Comparison of ENCODE assay signal across 22 mouse cellular contexts in the genomic region with DNA sequence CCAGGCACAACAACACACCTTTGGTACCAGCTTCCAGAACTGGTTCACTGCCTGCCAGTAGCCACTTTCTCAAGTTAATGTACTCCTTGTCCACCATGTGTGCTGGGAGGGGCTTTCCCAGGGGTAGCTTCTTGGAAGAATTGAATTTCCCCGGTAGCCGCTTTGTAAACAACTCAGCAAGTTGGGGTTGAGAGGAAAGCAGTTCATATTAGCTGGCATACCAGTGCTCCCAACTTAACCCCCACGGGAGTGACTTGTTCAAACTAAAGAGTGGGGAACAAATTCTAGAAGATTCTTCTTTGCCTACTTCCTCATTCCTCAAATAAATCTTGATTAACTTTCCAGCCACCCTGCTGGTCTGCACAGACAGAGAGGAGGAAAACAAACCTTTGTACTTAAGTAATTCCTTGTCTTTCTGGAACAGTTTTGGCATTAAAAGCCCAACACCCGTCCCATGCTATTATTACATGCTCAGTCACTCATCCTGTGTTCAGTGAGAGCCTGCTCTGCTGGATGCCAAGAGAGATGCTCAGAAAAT. TPM values are rescaled to one million over a fixed set of nuclear protein-coding genes. Genes with fewer than 3 reads are reported as not detected.
DNase-seq lines count a peak whose midpoint lies in the region; ATAC-seq and TF ChIP-seq lines count a peak whose summit lies in the region.
"Had no signal": no experiment of that assay in that cellular context is flagged by ENCODE, and none has a peak within 500 bp of the region (broad histone marks: within the 10 kb centered on the region; RNA-seq: fewer than 3 reads in every experiment).

No protein-coding gene starts in this region.

- WGBS in hindbrain, embryonic 10.5 days = 71% methylated on average over 4 of the region's 4 CpGs
- WGBS in hindbrain, embryonic 13.5 days = 72% methylated on average over 4 of the region's 4 CpGs
- WGBS in lung, embryonic 14.5 days = 21% methylated on average over 4 of the region's 4 CpGs
- 40% methylated on average over 4 of the region's 4 CpGs for WGBS in embryonic facial prominence, embryonic 14.5 days

- no peak overlapping the region for H3K9ac ChIP-seq in hindbrain, embryonic 13.5 days
- H3K9ac ChIP-seq in lung, embryonic 14.5 days = no peak overlapping the region
- no peak overlapping the region for H3K9ac ChIP-seq in embryonic facial prominence, embryonic 14.5 days (ENCODE audit: low read depth, low read length)
- H3K9ac ChIP-seq: forebrain, embryonic 15.5 days; hindbrain, embryonic 12.5 days; liver, embryonic 14.5 days; midbrain, embryonic 13.5 days; neural tube, embryonic 12.5 days had no signal

- DNase-seq in hindbrain, embryonic 10.5 days (ENCODE audit: low spot score) = no peak
- DNase-seq in lung, embryonic 14.5 days = peak; percentile 46
- no peak for DNase-seq in lung, postnatal 14 days
- DNase-seq in MEL-GATA-1-ER (ENCODE audit: extremely low read depth, low read depth) = peak; percentile 24
- DNase-seq in embryonic facial prominence, embryonic 14.5 days (ENCODE audit: low spot score) = peak; percentile 64
- no peak for DNase-seq in layer of hippocampus, adult 18-20 months (ENCODE audit: low spot score in 2 of 2)
- DNase-seq in c-Kit-positive CD71-positive TER-119-positive erythroid progenitor cells, embryonic 14.5 days (ENCODE audit: low spot score) = no peak
- DNase-seq: adrenal gland, postnatal 14 days; cerebellum, adult 11-12 months; cerebellum, postnatal 14 days; gastrocnemius, postnatal 25 days; heart, postnatal 10 days; right cerebral cortex, adult 18-20 months; thymus, postnatal 36 days had no signal

- peaks cover 48% of the 10 kb centered on the region for H3K4me1 ChIP-seq in hindbrain, embryonic 10.5 days (replicated peaks)
- peaks cover 3% of the 10 kb centered on the region; the same call in 1 of the 2 replicates for H3K4me1 ChIP-seq in hindbrain, embryonic 13.5 days (replicated peaks)
- peaks cover 47% of the 10 kb centered on the region for H3K4me1 ChIP-seq in lung, embryonic 14.5 days (ENCODE audit: insufficient read depth)
- peaks cover 22% of the 10 kb centered on the region for H3K4me1 ChIP-seq in embryonic facial prominence, embryonic 14.5 days (ENCODE audit: control insufficient read depth, insufficient read depth, low read length)

- H3K27ac ChIP-seq in hindbrain, embryonic 10.5 days = 0 out of 2 replicates have a peak overlapping the region, but pooled peaks have one; percentile 16
- no peak overlapping the region for H3K27ac ChIP-seq in hindbrain, embryonic 13.5 days
- H3K27ac ChIP-seq in lung, embryonic 14.5 days (ENCODE audit: low read depth) = peak overlapping the region; percentile 33
- H3K27ac ChIP-seq in embryonic facial prominence, embryonic 14.5 days (replicated peaks; ENCODE audit: low read depth, low read length) = no peak overlapping the region
- H3K27ac ChIP-seq: forebrain, embryonic 15.5 days; hindbrain, embryonic 12.5 days; liver, embryonic 14.5 days; midbrain, embryonic 13.5 days; neural tube, embryonic 12.5 days had no signal

- H3K27me3 ChIP-seq in hindbrain, embryonic 10.5 days (ENCODE audit: insufficient read depth, poor library complexity, severe bottlenecking) = no peaks in the 10 kb centered on the region
- no peaks in the 10 kb centered on the region for H3K27me3 ChIP-seq in hindbrain, embryonic 13.5 days
- H3K27me3 ChIP-seq in lung, embryonic 14.5 days (ENCODE audit: insufficient read depth, low read length) = no peaks in the 10 kb centered on the region
- no peaks in the 10 kb centered on the region for H3K27me3 ChIP-seq in embryonic facial prominence, embryonic 14.5 days (replicated peaks; ENCODE audit: control insufficient read depth, insufficient read depth, low read length)
- H3K27me3 ChIP-seq: forebrain, embryonic 15.5 days; midbrain, embryonic 13.5 days; neural tube, embryonic 12.5 days had no signal

- no peak for ATAC-seq in hindbrain, embryonic 13.5 days (ENCODE audit: low FRiP score)
- no peak for ATAC-seq in lung, embryonic 14.5 days (ENCODE audit: insufficient read depth)
- no peak for ATAC-seq in embryonic facial prominence, embryonic 14.5 days (ENCODE audit: low read depth)
- ATAC-seq: forebrain, embryonic 15.5 days; inflammation-experienced regulatory T-cells, adult 6 months; midbrain, embryonic 13.5 days had no signal

- no peak for TF ChIP-seq CTCF in lung, embryonic 14.5 days (IDR thresholded peaks at IDR 0.05; ENCODE audit: low read depth)

- no peaks in the 10 kb centered on the region for H3K9me3 ChIP-seq in hindbrain, embryonic 10.5 days
- no peaks in the 10 kb centered on the region for H3K9me3 ChIP-seq in hindbrain, embryonic 13.5 days
- H3K9me3 ChIP-seq in lung, embryonic 14.5 days (ENCODE audit: low read depth, low read length) = no peaks in the 10 kb centered on the region
- H3K9me3 ChIP-seq in embryonic facial prominence, embryonic 14.5 days (ENCODE audit: control insufficient read depth, low read length) = no peaks in the 10 kb centered on the region
- H3K9me3 ChIP-seq: forebrain, embryonic 15.5 days; hindbrain, embryonic 12.5 days; midbrain, embryonic 13.5 days; neural tube, embryonic 12.5 days had no signal

- H3K36me3 ChIP-seq in hindbrain, embryonic 10.5 days = no peaks in the 10 kb centered on the region
- no peaks in the 10 kb centered on the region for H3K36me3 ChIP-seq in hindbrain, embryonic 13.5 days
- no peaks in the 10 kb centered on the region for H3K36me3 ChIP-seq in lung, embryonic 14.5 days (ENCODE audit: insufficient read depth)
- H3K36me3 ChIP-seq in embryonic facial prominence, embryonic 14.5 days (ENCODE audit: control insufficient read depth, insufficient read depth, low read length) = no peaks in the 10 kb centered on the region
- H3K36me3 ChIP-seq: forebrain, embryonic 15.5 days; hindbrain, embryonic 12.5 days; midbrain, embryonic 13.5 days; neural tube, embryonic 12.5 days had no signal

- H3K4me2 ChIP-seq in hindbrain, embryonic 13.5 days = no peak overlapping the region
- H3K4me2 ChIP-seq in lung, embryonic 14.5 days = no peak overlapping the region
- H3K4me2 ChIP-seq in embryonic facial prominence, embryonic 14.5 days (ENCODE audit: low read depth, low read length) = no peak overlapping the region
- H3K4me2 ChIP-seq: forebrain, embryonic 15.5 days; heart, embryonic 11.5 days; hindbrain, embryonic 12.5 days; midbrain, embryonic 13.5 days; neural tube, embryonic 12.5 days had no signal

- H3K4me3 ChIP-seq in hindbrain, embryonic 10.5 days = no peak overlapping the region
- no peak overlapping the region for H3K4me3 ChIP-seq in hindbrain, embryonic 13.5 days
- no peak overlapping the region for H3K4me3 ChIP-seq in lung, embryonic 14.5 days (ENCODE audit: low read depth, low read length)
- no peak overlapping the region for H3K4me3 ChIP-seq in embryonic facial prominence, embryonic 14.5 days (ENCODE audit: low read depth, low read length)
- H3K4me3 ChIP-seq: forebrain, embryonic 15.5 days; hindbrain, embryonic 12.5 days; midbrain, embryonic 13.5 days; neural tube, embryonic 12.5 days had no signal

RNA-seq across cellular contexts. Expression of gene Prelp, which starts 47.6 kb away (rescaled TPM):
- polyA plus RNA-seq in hindbrain, embryonic 10.5 days (2016; fragmentation: Nextera tagmentation; extraction: Ambion mirVana) = 0.71 and 1.7 TPM in 2 replicates
- 10.2 and 14.8 TPM in 2 replicates for polyA plus RNA-seq in hindbrain, embryonic 13.5 days (2015; fragmentation: Nextera tagmentation; extraction: Ambion mirVana)
- 17.2 and 17.6 TPM in 2 replicates for polyA plus RNA-seq in lung, embryonic 14.5 days (2014; fragmentation: Nextera tagmentation; extraction: Ambion mirVana)
- polyA plus RNA-seq in embryonic facial prominence, embryonic 14.5 days (2014; fragmentation: Nextera tagmentation; extraction: Ambion mirVana) = 13.2 and 13.9 TPM in 2 replicates
- total RNA-seq in layer of hippocampus, adult 18-20 months (2021) = 10 to 100 TPM; 18.8 to 25.6 TPM
- polyA plus RNA-seq: inflammation-experienced regulatory T-cells, adult 6 months had no signal

Comparison
In these comparisons a context has a peak if more than half of its experiments do, and no peak if none do; other contexts are left out.
1. DNase-seq: peak in lung, embryonic 14.5 days (single experiment), MEL-GATA-1-ER (single experiment) and embryonic facial prominence, embryonic 14.5 days (single experiment); none in hindbrain, embryonic 10.5 days (single experiment), lung, postnatal 14 days (single experiment), layer of hippocampus, adult 18-20 months (0 of 2) and c-Kit-positive CD71-positive TER-119-positive erythroid progenitor cells, embryonic 14.5 days (single experiment).
2. H3K27ac ChIP-seq: peak in hindbrain, embryonic 10.5 days (single experiment) and lung, embryonic 14.5 days (single experiment); none in hindbrain, embryonic 13.5 days (single experiment) and embryonic facial prominence, embryonic 14.5 days (single experiment).